Mouse (Mus musculus): ENCODE data around the gene Lsm14a.

Gene Lsm14a

GRCm38 (mm10) chr7:34393215-34393614 is at the start of gene Lsm14a:
Gene Lsm14a (minus strand): TSS chr7:34393315.
- no peak for DNase-seq

- DNase-seq, result peak; percentile 38
Observed at GRCm38 (mm10) chr7:34438903-34439302, 45.8 kb upstream of the Lsm14a start.

- DNase-seq, result no peak
Observed at GRCm38 (mm10) chr7:34433597-34433996, 40.5 kb upstream of the Lsm14a start.

GRCm38 (mm10) chr7:34421201-34421600 is 28.1 kb upstream of the Lsm14a start:
- DNase-seq, result no peak

GRCm38 (mm10) chr7:34407492-34407891 is 14.4 kb upstream of the Lsm14a start:
- peak; percentile 68 for DNase-seq

GRCm38 (mm10) chr7:34403876-34404275 is 10.8 kb upstream of the Lsm14a start:
- DNase-seq, result no peak

GRCm38 (mm10) chr7:34400070-34400469 is 7.0 kb upstream of the Lsm14a start:
- peak; percentile 17 for DNase-seq

- peak; percentile 14 for DNase-seq
Observed at GRCm38 (mm10) chr7:34398831-34399230, 5.7 kb upstream of the Lsm14a start.

- no peak for DNase-seq
Observed at GRCm38 (mm10) chr7:34396791-34397190, 3.7 kb upstream of the Lsm14a start.

GRCm38 (mm10) chr7:34395761-34396160 is 2.6 kb upstream of the Lsm14a start:
- DNase-seq, result no peak

GRCm38 (mm10) chr7:34394636-34395035 is 1.5 kb upstream of the Lsm14a start:
- DNase-seq, result no peak

GRCm38 (mm10) chr7:34394091-34394490 is 976 bp upstream of the Lsm14a start:
- DNase-seq, result no peak

GRCm38 (mm10) chr7:34392335-34392734 is 780 bp downstream of the Lsm14a start:
- no peak for DNase-seq

GRCm38 (mm10) chr7:34391711-34392110 is 1.4 kb downstream of the Lsm14a start:
- DNase-seq, result no peak

- peak; percentile 80 for DNase-seq
Observed at GRCm38 (mm10) chr7:34390834-34391155, 2.3 kb downstream of the Lsm14a start.

- DNase-seq, result peak; percentile 20
Observed at GRCm38 (mm10) chr7:34390111-34390833, 2.8 kb downstream of the Lsm14a start.

GRCm38 (mm10) chr7:34389277-34390085 is 3.6 kb downstream of the Lsm14a start:
- peak; percentile 96 for DNase-seq

GRCm38 (mm10) chr7:34388445-34389276 is 4.5 kb downstream of the Lsm14a start:
- peak; percentile 80 for DNase-seq

- DNase-seq, result no peak
Observed at GRCm38 (mm10) chr7:34387784-34388444, 5.2 kb downstream of the Lsm14a start.

- no peak for DNase-seq
Observed at GRCm38 (mm10) chr7:34382803-34383202, 10.3 kb downstream of the Lsm14a start.

GRCm38 (mm10) chr7:34381733-34382132 is 11.4 kb downstream of the Lsm14a start:
- no peak for DNase-seq

GRCm38 (mm10) chr7:34380311-34380710 is 12.8 kb downstream of the Lsm14a start:
- DNase-seq, result no peak

GRCm38 (mm10) chr7:34373906-34374305 is 19.2 kb downstream of the Lsm14a start:
- DNase-seq, result no peak
